Mouse (Mus musculus) left cerebral cortex, adult 9 months (tissue): ENCODE measurements around the gene Apoa2.
A peak's percentile ranks its signal among the peaks of the same experiment; 100 is the strongest.

Source experiments
- DNase-seq, 2 experiments: peaks; one replicate each; pipeline ENCODE4 v3.0.0; 2022; ENCODE audit warnings: low spot score in 2 of 2

The Apoa2 gene

GRCm38 (mm10) chr1:171260316-171260715 is 35.5 kb downstream of the Apoa2 start:
- no peak for DNase-seq

- peak; percentile 78 to 89 for DNase-seq
Measured at GRCm38 (mm10) chr1:171262594-171263130, 37.8 kb downstream of the Apoa2 start.

- DNase-seq = peak; percentile 55 to 72
Measured at GRCm38 (mm10) chr1:171263185-171263611, 38.3 kb downstream of the Apoa2 start.

GRCm38 (mm10) chr1:171263666-171264461 is 39.0 kb downstream of the Apoa2 start:
- no peak for DNase-seq

GRCm38 (mm10) chr1:171265971-171266744 is 41.3 kb downstream of the Apoa2 start:
- no peak for DNase-seq

- no peak for DNase-seq
Measured at GRCm38 (mm10) chr1:171268341-171268740, 43.5 kb downstream of the Apoa2 start.

- DNase-seq = peak; percentile 83 to 96
Measured at GRCm38 (mm10) chr1:171269848-171270572, 45.2 kb downstream of the Apoa2 start, which contains the start of gene B4galt3. B4galt3 (plus strand) TSS chr1:171270328.

GRCm38 (mm10) chr1:171270573-171270900 is 45.7 kb downstream of the Apoa2 start:
- DNase-seq = no peak

- DNase-seq = no peak
Measured at GRCm38 (mm10) chr1:171271196-171271595, 46.3 kb downstream of the Apoa2 start.

- no peak for DNase-seq
Measured at GRCm38 (mm10) chr1:171271622-171272021, 46.8 kb downstream of the Apoa2 start.

- no peak for DNase-seq
Measured at GRCm38 (mm10) chr1:171272086-171272485, 47.2 kb downstream of the Apoa2 start.

GRCm38 (mm10) chr1:171274171-171274570 is 49.3 kb downstream of the Apoa2 start:
- no peak for DNase-seq

- no peak for DNase-seq
Measured at GRCm38 (mm10) chr1:171275144-171275734, 50.4 kb downstream of the Apoa2 start.
